Mouse (Mus musculus) kidney, postnatal 10 days (tissue): ENCODE results near the gene Brpf3.
"Not testable (repeated sequence)": the region's sequence is repeated elsewhere in the genome, so short reads cannot be mapped to it uniquely, and the experiment has no call there.

Experiments
- DNase-seq: peaks from one replicate; pipeline ENCODE4 v3.0.0; 2021; ENCODE audit warnings: mixed read lengths

Brpf3 gene

DNA sequence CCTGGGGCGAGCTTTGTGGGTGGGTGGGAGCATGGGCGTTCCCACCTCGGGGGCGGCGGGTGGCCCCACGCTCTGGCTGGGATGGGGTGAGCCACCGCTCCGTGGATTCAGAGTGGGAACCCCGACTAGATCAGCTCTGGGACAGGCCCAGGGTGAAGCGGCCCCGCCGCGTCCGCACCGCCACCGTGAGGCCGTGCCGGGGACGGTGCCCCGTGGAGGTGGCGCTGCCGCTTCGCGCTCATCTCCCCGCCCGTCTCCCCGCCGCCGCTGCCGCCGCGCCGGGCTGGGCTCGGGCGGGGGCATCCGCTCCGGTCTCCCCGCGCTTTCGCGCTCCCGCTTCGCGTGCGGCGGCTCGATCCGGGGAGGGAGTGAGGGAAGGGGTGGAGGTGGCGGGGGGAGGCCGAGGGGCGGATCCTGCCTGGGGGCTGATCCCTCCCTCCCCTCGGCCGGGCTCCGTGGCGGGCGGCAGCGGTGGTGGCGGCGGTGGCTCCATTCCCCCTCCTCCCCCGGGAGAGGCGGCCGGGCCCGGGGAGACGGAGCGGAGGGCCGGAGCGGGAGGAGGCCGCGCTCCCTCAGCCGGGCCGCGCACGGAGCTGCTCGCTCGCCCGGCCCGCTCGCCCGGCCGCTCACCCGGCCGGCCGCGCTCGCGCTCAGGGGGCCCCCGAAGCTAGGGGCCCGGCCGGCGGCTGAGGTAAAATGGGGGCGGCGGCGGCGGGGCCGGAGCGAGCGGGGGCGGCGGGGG, at the start of gene Brpf3:
Brpf3 (plus strand) TSS at position 420 of the 742 bp plus-strand sequence.
- DNase-seq = peak; percentile 90

- DNase-seq = no peak
Measured at GRCm38 (mm10) chr17:28756447-28756846, 44.4 kb upstream of the Brpf3 start.

- no peak for DNase-seq
Measured at GRCm38 (mm10) chr17:28757470-28757869, 43.4 kb upstream of the Brpf3 start.

DNA sequence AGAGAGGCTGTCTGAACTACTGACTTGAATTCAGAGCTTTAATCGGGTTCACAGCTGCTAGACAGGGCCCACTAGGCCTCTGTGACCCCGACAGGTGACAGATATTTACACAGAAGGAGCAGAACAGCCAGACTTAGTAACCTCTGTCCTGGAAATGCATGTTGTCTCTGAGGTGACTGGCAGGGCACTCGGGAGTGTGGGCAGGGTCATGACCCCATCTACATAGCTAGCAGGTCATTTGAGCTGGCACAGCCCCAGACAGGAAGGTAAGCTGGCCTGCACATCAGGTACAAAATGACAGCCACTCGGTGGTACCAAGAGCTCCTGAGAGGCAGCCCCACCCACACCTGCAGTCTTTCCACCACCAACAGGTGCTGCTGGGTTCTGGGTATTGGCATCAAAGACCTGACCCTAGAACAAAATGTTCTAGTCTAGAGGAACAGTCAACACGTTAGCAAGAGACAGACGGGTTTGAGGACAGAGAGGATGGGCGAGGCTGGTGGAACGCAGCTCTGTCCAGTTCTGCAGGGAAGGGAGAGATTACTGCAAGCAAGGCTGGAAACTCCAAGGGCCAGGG, 40.1 kb upstream of the Brpf3 start:
- no peak for DNase-seq

- peak; percentile 88 for DNase-seq
Measured at GRCm38 (mm10) chr17:28761871-28762270, 39.0 kb upstream of the Brpf3 start.

- no peak for DNase-seq
Measured at GRCm38 (mm10) chr17:28766203-28766602, 34.7 kb upstream of the Brpf3 start.

DNA sequence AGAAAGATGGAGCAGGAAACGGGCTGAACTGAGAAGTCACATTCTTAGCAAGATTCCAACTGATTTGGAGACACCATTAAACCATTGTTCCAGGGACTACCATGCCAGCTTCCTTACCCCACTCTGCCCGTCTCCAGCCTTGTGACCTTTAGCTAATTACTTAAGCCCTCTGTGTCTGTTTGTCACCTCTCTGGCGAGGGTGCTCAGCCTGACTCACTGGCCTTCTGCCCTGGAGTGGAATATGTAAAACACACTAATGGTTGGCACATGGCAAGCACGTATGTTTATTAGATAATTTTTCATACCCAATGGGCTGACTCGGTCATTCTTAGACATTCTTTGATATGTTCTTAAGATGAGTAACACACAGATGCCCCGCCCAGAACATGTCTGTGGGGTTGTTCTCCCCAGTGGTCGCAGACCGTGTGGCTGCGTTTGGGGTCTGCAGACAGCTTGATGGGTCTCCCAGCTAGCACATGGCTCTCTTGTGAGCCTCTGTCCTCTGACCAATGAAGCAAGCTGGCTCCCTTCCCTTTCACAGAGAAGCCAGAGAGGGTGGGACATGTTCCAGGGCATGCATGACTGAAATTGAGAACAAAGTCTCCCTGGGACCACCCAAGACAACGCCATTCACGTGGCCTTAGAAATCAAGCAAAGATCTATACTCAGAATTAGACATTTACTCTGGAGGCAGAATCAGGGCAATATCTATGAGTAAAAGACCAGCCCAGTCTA, 33.9 kb upstream of the Brpf3 start:
- no peak for DNase-seq

DNA sequence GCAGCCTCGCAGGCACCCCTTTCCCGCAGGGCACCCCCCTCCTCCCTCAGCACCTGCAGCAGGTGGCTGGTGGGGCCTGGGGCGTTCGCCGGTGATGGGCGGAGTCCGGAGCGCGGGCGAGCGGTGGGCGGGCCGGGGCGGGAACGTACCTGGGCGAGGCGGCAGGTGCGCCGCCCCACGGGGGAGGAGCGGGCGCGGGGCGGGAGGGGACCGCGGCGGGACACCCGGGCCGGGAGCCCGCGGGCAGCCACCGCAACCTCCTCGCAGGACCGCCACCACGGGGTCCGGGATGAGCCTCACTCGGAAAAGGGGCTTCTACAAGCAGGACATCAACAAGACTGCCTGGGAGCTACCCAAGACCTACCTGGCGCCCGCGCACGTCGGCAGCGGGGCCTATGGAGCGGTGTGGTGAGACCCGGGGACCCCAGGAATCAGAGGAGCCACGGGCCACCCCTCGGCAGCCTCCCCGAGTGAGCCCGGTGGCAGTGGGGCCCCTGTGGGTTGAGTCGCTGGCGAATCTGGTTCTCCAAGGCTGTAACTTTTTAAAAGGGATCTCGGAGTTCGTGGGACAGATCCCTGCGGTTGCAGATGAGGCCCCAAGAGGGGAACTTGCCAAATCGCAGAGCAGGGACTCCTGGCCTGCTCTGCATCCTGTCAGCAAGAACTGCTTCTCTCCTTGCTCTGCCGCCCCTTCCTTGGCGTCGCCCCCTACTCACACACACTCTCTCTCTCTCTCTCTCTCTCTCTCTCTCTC, 31.6 kb upstream of the Brpf3 start, which contains the start of gene Mapk13:
Mapk13 (plus strand) TSS at position 177 of the 754 bp plus-strand sequence.
- DNase-seq = peak; percentile 58

DNA sequence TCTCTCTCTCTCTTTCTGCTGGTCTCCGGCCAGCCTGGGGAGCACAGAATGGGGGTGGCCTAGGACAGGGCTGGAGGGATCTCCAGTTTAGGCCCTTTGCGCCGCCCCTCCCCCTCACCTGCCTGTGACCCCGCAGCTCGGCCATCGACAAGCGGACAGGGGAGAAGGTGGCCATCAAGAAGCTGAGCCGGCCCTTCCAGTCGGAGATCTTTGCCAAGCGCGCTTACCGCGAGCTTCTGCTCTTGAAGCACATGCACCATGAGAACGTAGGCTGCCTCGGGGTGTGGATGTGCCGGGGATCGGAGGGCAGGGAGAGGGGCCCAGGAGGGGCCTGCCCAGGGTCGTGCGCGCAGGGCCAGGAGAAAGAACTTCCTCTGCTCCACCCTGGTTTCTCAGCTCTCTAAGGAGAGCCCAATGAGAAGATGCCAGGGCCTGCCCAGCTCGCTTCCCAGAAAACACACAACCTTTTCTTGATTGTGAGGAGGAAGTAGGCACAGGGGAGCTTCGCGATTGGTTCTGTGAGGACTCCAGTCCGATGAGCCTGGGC, 30.9 kb upstream of the Brpf3 start:
- DNase-seq = peak; percentile 45

- DNase-seq = no peak
Measured at GRCm38 (mm10) chr17:28771289-28771688, 29.6 kb upstream of the Brpf3 start.

DNA sequence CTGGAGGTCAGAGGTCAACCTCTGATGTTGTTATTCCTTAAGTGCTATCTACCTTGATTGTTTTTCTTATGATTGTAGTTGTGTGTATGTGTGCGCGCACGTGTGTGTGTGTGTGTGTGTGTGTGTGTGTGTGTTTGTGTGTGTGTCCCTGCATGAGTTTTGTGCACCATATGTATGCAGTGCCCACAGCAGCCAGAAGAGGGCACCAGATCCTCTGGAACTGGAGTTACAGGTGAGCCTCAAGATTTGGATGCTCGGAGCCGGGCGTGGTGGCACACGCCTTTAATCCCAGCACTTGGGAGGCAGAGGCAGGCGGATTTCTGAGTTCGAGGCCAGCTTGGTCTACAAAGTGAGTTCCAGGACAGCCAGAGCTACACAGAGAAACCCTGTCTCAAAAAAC, 26.6 kb upstream of the Brpf3 start:
- not testable (repeated sequence) for DNase-seq

GRCm38 (mm10) chr17:28775161-28775560, 25.7 kb upstream of the Brpf3 start:
- DNase-seq = no peak

DNA sequence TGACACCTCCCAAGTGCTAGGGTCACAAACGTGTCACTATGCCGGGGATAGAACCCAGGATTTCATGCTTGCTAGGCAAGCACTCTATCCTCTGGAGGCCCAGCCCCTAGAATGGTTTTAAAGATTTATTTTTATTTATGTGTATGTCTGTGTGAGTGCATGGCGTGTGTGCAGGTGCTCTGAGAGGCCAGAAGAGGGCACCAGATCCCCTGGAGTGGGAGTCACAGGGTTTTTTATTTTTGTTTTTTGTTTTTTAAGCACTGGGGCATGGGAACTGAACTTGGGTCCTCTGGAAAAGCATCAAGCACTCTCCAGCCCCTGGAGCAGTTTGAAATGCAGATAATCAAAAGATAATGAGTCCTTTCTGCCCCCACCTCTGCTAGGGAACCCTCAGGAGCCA, 24.1 kb upstream of the Brpf3 start:
- no peak for DNase-seq

- DNase-seq = no peak
Measured at GRCm38 (mm10) chr17:28777231-28778005, 23.5 kb upstream of the Brpf3 start.

- DNase-seq = no peak
Measured at GRCm38 (mm10) chr17:28779735-28780134, 21.2 kb upstream of the Brpf3 start.

GRCm38 (mm10) chr17:28780836-28781235, 20.1 kb upstream of the Brpf3 start:
- DNase-seq = no peak

- peak; percentile 63 for DNase-seq
Measured at GRCm38 (mm10) chr17:28781290-28782045, 19.4 kb upstream of the Brpf3 start.

- DNase-seq = no peak
Measured at GRCm38 (mm10) chr17:28785036-28785435, 15.9 kb upstream of the Brpf3 start.

DNA sequence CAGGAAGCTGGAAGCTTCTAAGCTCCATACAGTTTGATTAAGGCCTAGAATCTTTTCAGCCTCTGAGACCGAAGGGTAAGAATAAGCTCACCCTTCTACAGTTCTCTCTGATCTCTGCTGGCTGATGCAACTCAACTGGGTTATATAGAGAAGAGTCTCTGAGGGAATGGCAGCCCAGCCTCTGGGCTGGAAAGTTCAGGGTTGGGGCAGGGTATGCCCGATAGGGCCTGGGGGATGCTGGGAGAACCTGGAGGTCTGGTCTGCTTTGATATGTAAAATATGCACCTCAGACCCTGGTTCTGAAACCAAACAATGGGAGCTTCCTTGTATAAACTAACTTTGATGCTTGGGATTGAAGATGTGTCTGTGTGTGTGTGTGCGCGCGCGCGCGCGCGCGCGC, 13.4 kb upstream of the Brpf3 start:
- no peak for DNase-seq

DNA sequence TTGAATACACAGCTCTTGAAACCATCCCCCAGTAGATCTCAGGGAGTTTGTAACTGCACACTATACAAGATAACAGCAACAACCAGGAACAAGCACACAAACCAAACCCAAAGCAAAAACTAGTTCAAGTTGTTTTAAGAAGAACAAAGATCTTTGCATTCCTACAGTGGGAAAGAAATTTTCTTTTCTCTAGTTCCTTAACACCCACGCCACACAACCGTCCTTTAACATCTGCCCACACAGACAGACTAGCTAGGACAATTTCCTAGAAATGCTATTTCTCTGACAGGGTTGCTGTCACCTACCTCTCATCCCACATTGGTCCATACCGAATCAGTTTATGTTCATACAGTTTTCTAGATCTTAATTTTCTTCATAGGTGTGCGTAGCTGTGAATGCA, 3.9 kb upstream of the Brpf3 start:
- no peak for DNase-seq
